Mouse (Mus musculus): ENCODE measurements at regions not wholly inside any gene's neighbourhood (a gene's known extent, or its start where the extent isn't known, plus 50 kb on each side); places are given as distances from the start of the nearest gene placed in this dataset.

- no peaks in the 10 kb centered on the region for H3K36me3 ChIP-seq
- H3K4me3 ChIP-seq: no peak overlapping the region
- ATAC-seq (ENCODE audit: insufficient number of reproducible peaks, insufficient read depth, low FRiP score, low TSS enrichment): no peak
- H3K4me1 ChIP-seq: peaks cover 18% of the 10 kb centered on the region; the same call in 1 of the 2 replicates
- no peak overlapping the region for H3K9ac ChIP-seq
- 74% methylated on average over 5 of the region's 5 CpGs for WGBS
- H3K27ac ChIP-seq: no peak overlapping the region
- H3K4me2 ChIP-seq (replicated peaks): no peak overlapping the region
- no peaks in the 10 kb centered on the region for H3K27me3 ChIP-seq
- no peaks in the 10 kb centered on the region for H3K9me3 ChIP-seq
Observed at GRCm38 (mm10) chr13:101212341-101212895, 379.2 kb upstream of the Slc30a5 start.

- WGBS: 86% methylated on average over 9 of the region's 9 CpGs
- no peaks in the 10 kb centered on the region for H3K9me3 ChIP-seq
- no peak overlapping the region for H3K4me2 ChIP-seq (replicated peaks)
- no peak overlapping the region for H3K4me3 ChIP-seq
- no peaks in the 10 kb centered on the region for H3K36me3 ChIP-seq
- no peak for ATAC-seq (ENCODE audit: insufficient number of reproducible peaks, insufficient read depth, low FRiP score, low TSS enrichment)
- no peaks in the 10 kb centered on the region for H3K27me3 ChIP-seq
- H3K9ac ChIP-seq: no peak overlapping the region
- H3K27ac ChIP-seq: no peak overlapping the region
- H3K4me1 ChIP-seq: peaks cover 4% of the 10 kb centered on the region; the same call in 1 of the 2 replicates
Observed at GRCm38 (mm10) chr13:101208788-101209187, 375.6 kb upstream of the Slc30a5 start.

- Histone ChIP-seq H3K4me3 (no peak overlapping the region), H3K4me1 (no peaks in the 10 kb centered on the region), H3K9ac (no peak overlapping the region), H3K36me3 (no peaks in the 10 kb centered on the region), H3K9me3 (no peaks in the 10 kb centered on the region), H3K4me2 (replicated peaks) (no peak overlapping the region), H3K27me3 (no peaks in the 10 kb centered on the region), H3K27ac (no peak overlapping the region)
- no peak for ATAC-seq (ENCODE audit: insufficient number of reproducible peaks, insufficient read depth, low FRiP score, low TSS enrichment)
Observed at GRCm38 (mm10) chr13:101203463-101203862, 370.2 kb upstream of the Slc30a5 start.

- H3K4me3 ChIP-seq: no peak overlapping the region
- H3K9ac ChIP-seq: no peak overlapping the region
- H3K36me3 ChIP-seq: no peaks in the 10 kb centered on the region
- H3K27ac ChIP-seq: no peak overlapping the region
- H3K27me3 ChIP-seq: no peaks in the 10 kb centered on the region
- ATAC-seq (ENCODE audit: insufficient number of reproducible peaks, insufficient read depth, low FRiP score, low TSS enrichment): no peak
- no peak overlapping the region for H3K4me2 ChIP-seq (replicated peaks)
- WGBS: 74% methylated on average over 4 of the region's 4 CpGs
- no peaks in the 10 kb centered on the region for H3K9me3 ChIP-seq
- no peaks in the 10 kb centered on the region for H3K4me1 ChIP-seq
Observed at GRCm38 (mm10) chr13:101202565-101203313, 369.5 kb upstream of the Slc30a5 start.

GRCm38 (mm10) chr13:101190249-101190830 is 357.1 kb upstream of the Slc30a5 start:
- 87% methylated on average over 7 of the region's 7 CpGs for WGBS

GRCm38 (mm10) chr13:101182387-101182786 is 349.2 kb upstream of the Slc30a5 start:
- Histone ChIP-seq H3K27ac (no peak overlapping the region), H3K27me3 (no peaks in the 10 kb centered on the region), H3K9ac (no peak overlapping the region), H3K4me2 (replicated peaks) (no peak overlapping the region), H3K4me1 (no peaks in the 10 kb centered on the region), H3K9me3 (no peaks in the 10 kb centered on the region), H3K36me3 (no peaks in the 10 kb centered on the region), H3K4me3 (no peak overlapping the region)
- WGBS: 90% methylated on average over 2 of the region's 2 CpGs
- no peak for ATAC-seq (ENCODE audit: insufficient number of reproducible peaks, insufficient read depth, low FRiP score, low TSS enrichment)

More at GRCm38 (mm10) chr13:101190249-101190830, 357.1 kb upstream of the Slc30a5 start:
- Histone ChIP-seq H3K27ac (no peak overlapping the region), H3K9ac (no peak overlapping the region), H3K4me2 (replicated peaks) (no peak overlapping the region), H3K4me3 (no peak overlapping the region), H3K4me1 (no peaks in the 10 kb centered on the region), H3K9me3 (no peaks in the 10 kb centered on the region), H3K27me3 (no peaks in the 10 kb centered on the region), H3K36me3 (no peaks in the 10 kb centered on the region)
- ATAC-seq (ENCODE audit: insufficient number of reproducible peaks, insufficient read depth, low FRiP score, low TSS enrichment): no peak

GRCm38 (mm10) chr13:101175017-101175689 is 341.9 kb upstream of the Slc30a5 start:
- ATAC-seq (ENCODE audit: insufficient number of reproducible peaks, insufficient read depth, low FRiP score, low TSS enrichment): no peak
- Histone ChIP-seq H3K27ac (no peak overlapping the region), H3K4me3 (no peak overlapping the region), H3K27me3 (no peaks in the 10 kb centered on the region), H3K4me1 (no peaks in the 10 kb centered on the region), H3K36me3 (no peaks in the 10 kb centered on the region), H3K4me2 (replicated peaks) (no peak overlapping the region), H3K9me3 (no peaks in the 10 kb centered on the region), H3K9ac (no peak overlapping the region)
- 69% methylated on average over 8 of the region's 8 CpGs for WGBS

GRCm38 (mm10) chr13:101161768-101162167 is 328.5 kb upstream of the Slc30a5 start:
- Histone ChIP-seq H3K9ac (no peak overlapping the region), H3K27me3 (no peaks in the 10 kb centered on the region), H3K4me2 (replicated peaks) (no peak overlapping the region), H3K4me3 (no peak overlapping the region), H3K4me1 (no peaks in the 10 kb centered on the region), H3K36me3 (no peaks in the 10 kb centered on the region), H3K9me3 (no peaks in the 10 kb centered on the region), H3K27ac (no peak overlapping the region)
- ATAC-seq (ENCODE audit: insufficient number of reproducible peaks, insufficient read depth, low FRiP score, low TSS enrichment): no peak
- 49% methylated on average over 2 of the region's 2 CpGs for WGBS

- ATAC-seq (ENCODE audit: insufficient number of reproducible peaks, insufficient read depth, low FRiP score, low TSS enrichment): no peak
- Histone ChIP-seq H3K9ac (no peak overlapping the region), H3K36me3 (no peaks in the 10 kb centered on the region), H3K4me3 (no peak overlapping the region), H3K9me3 (no peaks in the 10 kb centered on the region), H3K4me2 (replicated peaks) (no peak overlapping the region), H3K27ac (no peak overlapping the region), H3K27me3 (no peaks in the 10 kb centered on the region), H3K4me1 (no peaks in the 10 kb centered on the region)
- WGBS: 54% methylated on average over 3 of the region's 3 CpGs
Observed at GRCm38 (mm10) chr13:101159878-101160277, 326.7 kb upstream of the Slc30a5 start.

GRCm38 (mm10) chr13:101153760-101154159 is 320.5 kb upstream of the Slc30a5 start:
- ATAC-seq (ENCODE audit: insufficient number of reproducible peaks, insufficient read depth, low FRiP score, low TSS enrichment): no peak
- no peak overlapping the region for H3K27ac ChIP-seq
- no peaks in the 10 kb centered on the region for H3K36me3 ChIP-seq
- H3K27me3 ChIP-seq: no peaks in the 10 kb centered on the region
- H3K9ac ChIP-seq: no peak overlapping the region
- no peaks in the 10 kb centered on the region for H3K4me1 ChIP-seq
- H3K4me3 ChIP-seq: no peak overlapping the region
- H3K9me3 ChIP-seq: no peaks in the 10 kb centered on the region
- no peak overlapping the region for H3K4me2 ChIP-seq (replicated peaks)

GRCm38 (mm10) chr13:101142761-101143160 is 309.5 kb upstream of the Slc30a5 start:
- no peak overlapping the region for H3K4me3 ChIP-seq
- no peaks in the 10 kb centered on the region for H3K9me3 ChIP-seq
- no peaks in the 10 kb centered on the region for H3K4me1 ChIP-seq
- no peak for ATAC-seq (ENCODE audit: insufficient number of reproducible peaks, insufficient read depth, low FRiP score, low TSS enrichment)
- no peak overlapping the region for H3K27ac ChIP-seq
- H3K9ac ChIP-seq: no peak overlapping the region
- no peaks in the 10 kb centered on the region for H3K27me3 ChIP-seq
- 39% methylated on average over 3 of the region's 3 CpGs for WGBS
- H3K4me2 ChIP-seq (replicated peaks): no peak overlapping the region
- H3K36me3 ChIP-seq: no peaks in the 10 kb centered on the region
